Mouse (Mus musculus): ENCODE measurements around the gene Zfp648.

Zfp648 gene

DNA sequence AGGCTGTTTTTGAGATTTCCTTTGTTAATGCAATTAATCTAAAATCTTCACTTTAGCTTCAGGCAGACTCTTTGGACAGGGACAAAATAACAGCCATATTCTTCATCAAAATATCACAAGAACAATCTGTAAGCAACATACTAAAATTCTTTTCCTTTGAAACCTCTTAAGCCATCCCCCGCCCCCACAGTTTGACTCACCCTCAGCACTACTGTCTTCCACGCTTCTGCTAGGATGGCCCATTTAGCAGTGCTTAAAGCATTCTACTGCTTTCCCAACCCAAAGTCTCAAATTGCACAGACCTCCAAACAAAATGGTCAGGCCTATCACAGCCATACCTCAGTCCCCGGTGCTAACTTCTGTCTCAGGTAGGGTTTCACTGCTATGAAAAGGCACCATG lies 19.6 kb downstream of the Zfp648 start:
- 82% methylated on average over 3 of the region's 3 CpGs for WGBS

- 17% methylated on average over 1 of the region's 1 CpGs for WGBS
Measured at GRCm38 (mm10) chr1:154223807-154224207, 22.8 kb downstream of the Zfp648 start.

GRCm38 (mm10) chr1:154232594-154232993 lies 31.6 kb downstream of the Zfp648 start:
- WGBS = 85% methylated on average over 4 of the region's 4 CpGs

DNA sequence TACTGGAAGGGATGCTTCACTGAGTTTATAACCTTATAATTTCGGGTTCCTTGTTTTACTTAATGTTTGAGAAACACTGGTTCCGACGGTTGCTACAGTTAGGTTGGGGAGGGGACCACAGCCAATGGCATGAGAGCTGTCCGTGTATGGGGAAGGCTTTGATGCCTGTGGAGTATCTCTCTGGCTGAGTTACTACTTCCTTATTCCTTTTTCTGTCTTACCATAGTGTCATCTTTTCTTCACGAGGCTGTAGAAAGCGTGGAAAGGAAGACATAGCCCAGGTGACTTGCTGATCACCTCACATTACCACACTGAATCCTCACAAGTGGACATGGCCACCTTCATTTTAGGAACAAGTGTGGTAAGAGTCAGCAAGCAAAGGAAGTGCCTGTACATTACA lies 32.0 kb downstream of the Zfp648 start:
- 81% methylated on average over 6 of the region's 6 CpGs for WGBS

GRCm38 (mm10) chr1:154234814-154235213 lies 33.8 kb downstream of the Zfp648 start:
- 94% methylated on average over 9 of the region's 9 CpGs for WGBS

DNA sequence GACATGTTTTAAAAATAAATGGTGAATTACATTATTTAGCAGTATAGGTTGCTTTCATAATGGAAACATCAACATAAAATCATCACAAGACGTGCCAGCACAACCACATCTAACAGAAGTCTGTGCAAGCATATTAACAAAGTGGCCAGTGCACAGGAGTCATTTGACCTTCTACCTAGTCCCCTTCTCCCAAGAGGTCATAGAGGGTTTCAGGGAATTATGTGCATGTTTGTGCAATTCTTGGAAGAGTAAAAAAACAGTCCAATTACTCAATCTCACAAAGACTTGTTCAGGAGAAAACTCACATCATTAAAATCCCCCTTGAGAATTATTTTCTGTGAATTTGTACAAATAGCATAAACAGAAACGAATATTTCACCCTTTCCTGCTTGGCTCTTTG lies 50.2 kb downstream of the Zfp648 start:
- 89% methylated on average over 2 of the region's 2 CpGs for WGBS

DNA sequence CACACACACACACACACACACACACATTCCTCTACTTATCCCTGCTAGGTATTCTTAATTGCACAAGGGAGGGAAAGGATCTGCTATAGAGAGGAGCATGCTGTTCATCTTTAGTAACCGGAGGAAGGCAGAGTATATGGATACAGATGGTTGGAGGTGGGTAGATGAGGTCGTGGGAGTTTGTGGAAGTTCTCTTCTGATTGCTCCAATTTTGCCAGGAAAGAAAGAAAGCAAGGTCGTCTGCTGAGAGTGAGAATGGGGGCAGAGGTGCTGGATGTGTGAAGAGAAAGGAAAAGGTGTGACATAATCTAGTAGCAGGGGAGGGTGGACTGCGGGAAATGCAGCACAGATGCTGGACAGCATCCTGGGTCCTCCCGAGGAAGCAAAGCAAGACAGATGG lies 51.8 kb downstream of the Zfp648 start:
- WGBS = 37% methylated on average over 5 of the region's 5 CpGs
